Mouse (Mus musculus) macrophage (primary cell): ENCODE results near the gene F7. TPM values are rescaled to one million over a fixed set of nuclear protein-coding genes. Genes with fewer than 3 reads are reported as not detected.
"Not testable (repeated sequence)": the region's sequence is repeated elsewhere in the genome, so short reads cannot be mapped to it uniquely, and the experiment has no call there.

Experiments
- H3K27ac ChIP-seq: fragments of 350-480 bp; formaldehyde crosslinking; 2 replicates; pipeline ENCODE4 v1.9.0; 2021
- H3K36me3 ChIP-seq: fragments of 350-480 bp; formaldehyde crosslinking; 2 replicates; pipeline ENCODE4 v1.9.0; 2021; ENCODE audit errors: inconsistent target
- H3K4me3 ChIP-seq: fragments of 350-480 bp; formaldehyde crosslinking; 2 replicates; pipeline ENCODE4 v1.9.0; 2021; ENCODE audit errors: inconsistent target
- H3K79me2 ChIP-seq: fragments of 350-480 bp; formaldehyde crosslinking; 2 replicates; pipeline ENCODE4 v1.9.0; 2021; ENCODE audit errors: inconsistent target
- WGBS: methylation state at CpG from one replicate; pipeline ENCODE4 v1.1.7; 2026; ENCODE audit warnings: inconsistent platforms; ENCODE audit not compliant: missing documents; 5-methylcytosine and 5-hydroxymethylcytosine counted together
- polyA plus RNA-seq: library from polyadenylated mRNA; stranded (reverse); fragments of 250-400 nt; gene quantifications from 3 replicates; pipeline ENCODE4 v1.2.4, GENCODE M21; 2018; ENCODE audit warnings: inconsistent platforms

Gene F7
- polyA plus RNA-seq, 1 experiment from 2014 or later, result 5.2 TPM

DNA sequence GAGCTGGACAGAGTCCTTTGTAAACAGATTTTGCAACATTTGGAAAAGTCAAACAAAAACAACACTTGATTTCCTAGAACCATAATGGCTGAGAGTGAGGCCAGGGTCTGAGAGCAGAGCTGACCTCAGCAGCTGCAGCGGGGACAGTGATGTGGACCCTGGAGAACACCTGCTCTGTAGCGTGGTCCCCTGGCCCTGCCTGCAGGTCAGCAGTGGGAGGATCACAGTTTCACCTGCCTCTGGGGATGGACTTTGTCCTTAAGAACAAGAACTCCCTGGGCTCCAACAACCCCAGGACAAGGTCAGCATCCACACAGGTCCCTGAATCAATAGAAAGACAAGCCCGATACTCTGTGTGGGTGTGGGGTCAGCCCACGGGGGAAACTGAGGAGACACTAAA is 31.5 kb downstream of the F7 start:
- Histone ChIP-seq H3K36me3 (no peaks in the 10 kb centered on the region), H3K27ac (no peak overlapping the region), H3K79me2 (no peaks in the 10 kb centered on the region), H3K4me3 (no peak overlapping the region)
- WGBS, result 92% methylated on average over 4 of the region's 4 CpGs

- Histone ChIP-seq H3K79me2 (no peaks in the 10 kb centered on the region), H3K27ac (no peak within 1 kb of the TSS), H3K36me3 (no peaks in the 10 kb centered on the region), H3K4me3 (no peak within 1 kb of the TSS)
- 87% methylated on average over 17 of the region's 17 CpGs for WGBS
Measured at GRCm38 (mm10) chr8:13060441-13061150, 34.8 kb downstream of the F7 start, which contains the start of gene Proz. Gene Proz, plus strand, starts transcription at chr8:13060914.

- Histone ChIP-seq H3K36me3 (no peaks in the 10 kb centered on the region), H3K79me2 (no peaks in the 10 kb centered on the region), H3K4me3 (no peak overlapping the region), H3K27ac (no peak overlapping the region)
- WGBS, result 69% methylated on average over 16 of the region's 16 CpGs
Measured at GRCm38 (mm10) chr8:13063112-13063511, 37.3 kb downstream of the F7 start.

DNA sequence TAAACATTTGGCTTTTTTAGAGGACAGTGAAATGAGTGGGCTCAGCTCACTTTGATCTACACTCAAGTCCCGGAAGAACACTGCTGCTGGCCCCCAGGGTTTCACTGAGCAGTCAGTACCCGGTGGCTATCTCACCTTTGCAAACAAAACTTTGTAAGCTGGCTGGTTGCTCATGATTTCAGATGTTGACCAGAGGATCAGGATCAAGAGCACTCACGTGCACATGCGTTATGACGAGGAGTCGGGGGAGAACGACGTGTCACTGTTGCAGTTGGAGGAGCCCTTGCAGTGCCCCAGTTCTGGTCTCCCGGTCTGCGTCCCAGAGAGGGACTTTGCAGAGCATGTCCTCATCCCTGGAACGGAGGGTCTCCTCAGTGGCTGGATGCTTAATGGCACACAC is 47.4 kb downstream of the F7 start:
- H3K27ac ChIP-seq, result no peak overlapping the region
- over 99% methylated on average over 11 of the region's 11 CpGs for WGBS
- H3K4me3 ChIP-seq, result no peak overlapping the region
- no peaks in the 10 kb centered on the region for H3K79me2 ChIP-seq
- H3K36me3 ChIP-seq, result peaks cover 30% of the 10 kb centered on the region

DNA sequence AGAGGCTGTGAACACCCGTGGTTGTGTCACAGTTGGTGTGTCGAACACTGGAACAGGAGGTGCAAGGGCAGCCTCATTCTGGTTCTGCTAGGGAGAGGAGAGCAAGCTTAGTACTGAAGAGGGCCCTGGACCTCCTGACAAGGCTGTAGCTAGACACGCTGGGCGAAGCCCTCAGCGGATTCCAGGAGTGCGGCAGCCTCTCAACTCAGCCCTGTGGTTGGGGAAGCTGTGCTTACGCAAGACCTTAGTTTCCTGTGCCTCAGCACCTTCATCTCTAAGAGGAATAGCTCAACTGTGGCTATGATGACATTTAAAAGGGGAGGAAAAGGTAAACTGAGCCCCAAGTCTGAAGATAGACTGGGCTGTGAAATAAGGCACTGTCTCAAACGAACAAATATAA is 49.2 kb downstream of the F7 start:
- H3K4me3 ChIP-seq, result no peak overlapping the region
- no peaks in the 10 kb centered on the region for H3K79me2 ChIP-seq
- no peak overlapping the region for H3K27ac ChIP-seq
- WGBS, result 27% methylated on average over 8 of the region's 8 CpGs
- H3K36me3 ChIP-seq, result peaks cover 47% of the 10 kb centered on the region

GRCm38 (mm10) chr8:13075579-13075978 is 49.7 kb downstream of the F7 start:
- not testable (repeated sequence) for H3K79me2 ChIP-seq, H3K4me3 ChIP-seq, H3K27ac ChIP-seq
- peaks cover 52% of the 10 kb centered on the region for H3K36me3 ChIP-seq
- 100% methylated on average over 1 of the region's 1 CpGs for WGBS

DNA sequence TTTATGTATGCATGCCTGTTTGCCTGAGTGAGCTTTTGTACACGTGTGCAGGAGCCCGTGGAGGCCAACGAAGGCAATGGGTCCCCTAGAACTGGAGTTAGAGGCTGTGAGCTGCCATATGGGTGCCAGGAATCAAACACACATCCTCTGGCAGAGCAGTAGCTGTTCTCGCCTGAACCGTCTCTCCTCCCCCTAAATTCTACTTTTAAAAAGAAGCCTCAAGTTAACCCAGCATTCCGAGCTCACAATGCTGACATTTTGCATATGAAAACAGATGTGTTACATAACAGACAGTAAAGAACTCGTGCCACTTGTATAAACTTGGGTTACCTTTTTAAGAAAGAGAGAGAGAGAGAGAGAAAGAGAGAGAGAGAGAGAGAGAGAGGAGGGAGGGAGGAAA is 51.7 kb downstream of the F7 start:
- H3K79me2 ChIP-seq, result no peaks in the 10 kb centered on the region
- WGBS, result 90% methylated on average over 7 of the region's 7 CpGs
- H3K36me3 ChIP-seq, result peaks cover 72% of the 10 kb centered on the region
- no peak overlapping the region for H3K27ac ChIP-seq
- H3K4me3 ChIP-seq, result no peak overlapping the region

Other genes with a start within 250 kb of the F7 start
- 1.3 to 1.9 TPM (median 1.6 TPM) in 3 replicates for gene Mcf2l, start 152.2 kb upstream of the F7 start, polyA plus RNA-seq
- gene F10, start 11.3 kb downstream of the F7 start, polyA plus RNA-seq, result 1.3 to 4.8 TPM (median 3.4 TPM) in 3 replicates
- not detected in 3 replicates for gene Proz, start 34.9 kb downstream of the F7 start, polyA plus RNA-seq
- 10.7 to 16.7 TPM (median 13.2 TPM) in 3 replicates for gene Pcid2, start 79.4 kb downstream of the F7 start, polyA plus RNA-seq
- gene Cul4a, start 79.6 kb downstream of the F7 start, polyA plus RNA-seq, result 36.8 to 51.4 TPM (median 43.9 TPM) in 3 replicates
- 2,068 to 3,979 TPM (median 3,748 TPM) in 3 replicates for gene Lamp1, start 133.1 kb downstream of the F7 start, polyA plus RNA-seq
- 0.34 to 2.2 TPM in 2 of 3 replicates, not detected in the other for gene Grtp1, start 174.6 kb downstream of the F7 start, polyA plus RNA-seq
- 0.04 TPM in 1 of 3 replicates, not detected in the others for gene Adprhl1, start 228.1 kb downstream of the F7 start, polyA plus RNA-seq